Mouse (Mus musculus): ENCODE measurements at regions not wholly inside any gene's neighbourhood (a gene's known extent, or its start where the extent isn't known, plus 50 kb on each side); places are given as distances from the start of the nearest gene placed in this dataset.

GRCm38 (mm10) chr1:152313480-152313879, 73.0 kb downstream of the Tsen15 start:
- no peak for DNase-seq

GRCm38 (mm10) chr1:152305461-152305860, 81.0 kb downstream of the Tsen15 start:
- no peak for DNase-seq

GRCm38 (mm10) chr1:152304487-152305130, 81.9 kb downstream of the Tsen15 start:
- no peak for DNase-seq

GRCm38 (mm10) chr1:152301355-152301754, 85.1 kb downstream of the Tsen15 start:
- DNase-seq: no peak

- DNase-seq: no peak
Measured at GRCm38 (mm10) chr1:152292196-152292736, 94.2 kb downstream of the Tsen15 start.

GRCm38 (mm10) chr1:152290768-152291167, 95.7 kb downstream of the Tsen15 start:
- DNase-seq: peak; percentile 81 to 86

GRCm38 (mm10) chr1:152287566-152288490, 98.7 kb downstream of the Tsen15 start:
- no peak for DNase-seq

GRCm38 (mm10) chr1:152286677-152287076, 99.8 kb downstream of the Tsen15 start:
- no peak for DNase-seq

GRCm38 (mm10) chr1:152282106-152282505, 104.4 kb downstream of the Tsen15 start:
- no peak for DNase-seq

GRCm38 (mm10) chr1:152281201-152281600, 105.3 kb downstream of the Tsen15 start:
- DNase-seq: no peak

- DNase-seq: peak in 1 of 2 experiments; percentile 13
Measured at GRCm38 (mm10) chr1:152280014-152280413, 106.5 kb downstream of the Tsen15 start.

GRCm38 (mm10) chr1:152275011-152275410, 111.5 kb downstream of the Tsen15 start:
- DNase-seq: no peak

GRCm38 (mm10) chr1:152273430-152273829, 113.1 kb downstream of the Tsen15 start:
- DNase-seq: peak in 1 of 2 experiments; percentile 28

GRCm38 (mm10) chr1:152269936-152270702, 116.4 kb downstream of the Tsen15 start:
- DNase-seq: no peak

GRCm38 (mm10) chr1:152266390-152266789, 120.1 kb downstream of the Tsen15 start:
- DNase-seq: no peak

- DNase-seq: no peak
Measured at GRCm38 (mm10) chr1:152264981-152265380, 121.5 kb downstream of the Tsen15 start.

GRCm38 (mm10) chr1:152261472-152261871, 125.0 kb downstream of the Tsen15 start:
- DNase-seq: peak in 1 of 2 experiments; percentile 5

- no peak for DNase-seq
Measured at GRCm38 (mm10) chr1:152260950-152261349, 125.5 kb downstream of the Tsen15 start.

GRCm38 (mm10) chr1:152258258-152258657, 128.2 kb downstream of the Tsen15 start:
- DNase-seq: no peak

- no peak for DNase-seq
Measured at GRCm38 (mm10) chr1:152253906-152254305, 132.6 kb downstream of the Tsen15 start.

- no peak for DNase-seq
Measured at GRCm38 (mm10) chr1:152253486-152253885, 133.0 kb downstream of the Tsen15 start.

- DNase-seq: no peak
Measured at GRCm38 (mm10) chr1:152252658-152253267, 133.7 kb downstream of the Tsen15 start.
